Mouse (Mus musculus): ENCODE measurements around the gene Safb2.

- TF ChIP-seq GATA1 (IDR thresholded peaks at IDR 0.05; ENCODE audit: borderline replicate concordance, low read length) (no peak), FLI1 (IDR thresholded peaks at IDR 0.05; ENCODE audit: low read length) (no peak)
These were observed 26.9 kb upstream of the Safb2 start for GRCm38 (mm10) chr17:56611323-56611722.

All from megakaryocyte, embryonic 14.5 days (primary cell).